Mouse (Mus musculus): Measurements from ENCODE around the gene Lmbr1l.
"Not testable (repeated sequence)": the region's sequence is repeated elsewhere in the genome, so short reads cannot be mapped to it uniquely, and the experiment has no call there.

Gene Lmbr1l

DNA sequence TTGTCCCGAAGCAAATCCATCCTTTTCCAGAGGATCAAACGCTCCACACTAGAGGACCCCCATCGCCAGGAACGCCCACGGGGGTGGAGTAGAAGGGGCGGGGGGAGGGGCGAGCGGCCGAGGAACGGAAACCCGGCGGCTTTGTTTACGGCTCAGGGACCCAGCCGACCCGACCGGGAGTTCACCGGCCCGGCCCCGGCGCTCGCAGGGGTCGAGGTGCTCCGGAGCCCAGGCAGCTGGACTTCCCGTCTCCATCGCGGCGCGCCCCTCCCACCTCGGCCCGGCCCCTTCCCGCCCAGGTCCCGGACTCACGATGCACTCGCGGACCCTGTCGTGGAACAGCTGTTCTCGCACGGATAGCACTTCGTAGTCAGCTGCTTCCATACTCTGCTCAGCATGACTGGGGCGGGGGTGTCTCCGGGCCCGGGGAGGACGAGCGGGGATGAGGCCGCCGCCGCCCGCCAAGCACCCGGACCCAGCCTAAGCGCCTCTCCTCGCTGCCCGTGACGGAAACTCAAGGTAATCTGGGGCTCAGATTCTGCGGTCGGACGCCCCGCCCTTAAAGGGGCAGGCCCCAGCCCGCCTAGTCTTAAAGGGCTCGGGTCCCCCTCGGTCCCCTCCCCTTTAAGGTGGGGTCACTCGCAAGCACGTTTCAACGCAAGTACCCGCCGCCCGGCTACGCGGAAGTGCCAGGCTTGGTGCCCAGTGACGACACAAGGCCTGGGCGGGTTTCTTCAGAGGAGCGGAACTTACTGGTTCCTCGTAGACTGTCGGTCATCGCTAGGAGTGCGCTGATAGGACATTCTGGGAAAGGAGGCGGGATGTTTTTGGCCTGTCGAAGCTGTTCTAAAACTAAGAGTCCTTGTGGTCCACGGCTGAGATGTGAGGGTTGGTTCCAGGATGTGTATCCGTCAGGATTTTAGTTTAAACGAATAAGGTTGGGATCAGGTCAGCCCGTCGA lies at the start of gene Lmbr1l:
TSS of gene Lmbr1l (minus strand) at position 694 of the 961 bp plus-strand sequence.
- ATAC-seq (ENCODE audit: insufficient number of reproducible peaks, low FRiP score, low TSS enrichment), result peak; percentile 99

DNA sequence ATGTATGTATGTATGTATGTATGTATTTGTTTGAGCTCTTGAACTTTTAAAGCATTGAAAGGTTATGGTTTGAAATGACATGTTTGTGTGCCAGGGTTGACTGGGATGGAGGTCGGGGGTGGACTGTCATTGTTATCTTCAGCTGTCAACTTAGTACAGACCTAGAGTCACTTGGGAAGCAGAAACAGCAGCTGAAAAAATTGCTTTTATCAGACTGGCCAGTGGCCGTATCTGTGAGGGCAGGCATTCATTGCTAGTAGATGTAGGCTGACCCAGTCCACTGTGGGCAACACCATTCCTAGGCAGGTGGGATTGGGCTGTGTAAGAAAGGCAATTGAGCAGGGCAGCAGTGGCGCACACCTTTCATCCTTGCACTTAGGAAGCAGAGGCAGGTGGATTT lies 41.5 kb upstream of the Lmbr1l start:
- ATAC-seq (ENCODE audit: insufficient number of reproducible peaks, low FRiP score, low TSS enrichment), result no peak

DNA sequence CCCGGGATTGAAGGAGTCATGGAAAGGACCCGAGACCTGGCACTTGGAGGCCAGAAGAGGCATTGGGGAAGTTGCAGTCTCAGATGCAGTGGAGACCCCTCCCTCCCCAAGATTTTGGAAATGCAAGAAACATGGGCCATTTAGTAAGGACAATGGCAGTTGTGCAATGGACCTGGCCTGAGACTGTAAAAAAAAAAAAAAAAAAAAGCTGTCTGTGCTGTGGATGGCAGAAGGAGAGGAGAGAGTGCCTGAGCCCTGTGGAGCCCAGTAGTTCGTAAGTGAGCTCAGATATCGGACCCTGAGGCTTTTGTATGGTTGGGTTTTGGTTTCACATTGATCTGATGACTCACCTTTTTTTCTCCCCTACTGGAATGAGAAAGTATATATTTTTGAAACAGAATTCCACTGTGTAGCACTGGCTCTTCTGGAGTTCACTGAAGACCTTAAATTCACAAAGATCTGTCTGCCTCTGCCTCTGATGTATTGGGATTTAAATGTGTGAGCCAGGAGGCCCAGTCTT lies 40.9 kb upstream of the Lmbr1l start:
- no peak for ATAC-seq (ENCODE audit: insufficient number of reproducible peaks, low FRiP score, low TSS enrichment)

DNA sequence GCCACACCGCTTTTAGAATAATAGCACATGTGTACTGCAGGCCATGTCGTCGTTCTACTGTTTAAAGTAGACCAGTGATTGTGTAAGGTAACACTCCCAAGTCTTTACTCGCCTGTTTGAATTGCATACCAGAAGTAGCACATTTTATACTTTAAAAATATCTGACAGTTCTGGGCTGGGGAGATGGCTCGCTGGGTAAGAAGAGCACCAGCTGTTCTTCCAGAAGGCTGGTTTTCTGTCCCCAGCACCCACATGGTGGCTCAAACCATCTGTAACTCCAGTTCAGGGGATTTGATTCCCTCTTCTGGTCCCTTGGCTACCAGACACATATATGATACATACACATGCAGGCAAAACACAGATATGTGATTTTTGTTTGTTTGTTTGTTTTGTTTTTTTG lies 39.4 kb upstream of the Lmbr1l start:
- ATAC-seq (ENCODE audit: insufficient number of reproducible peaks, low FRiP score, low TSS enrichment), result no peak

DNA sequence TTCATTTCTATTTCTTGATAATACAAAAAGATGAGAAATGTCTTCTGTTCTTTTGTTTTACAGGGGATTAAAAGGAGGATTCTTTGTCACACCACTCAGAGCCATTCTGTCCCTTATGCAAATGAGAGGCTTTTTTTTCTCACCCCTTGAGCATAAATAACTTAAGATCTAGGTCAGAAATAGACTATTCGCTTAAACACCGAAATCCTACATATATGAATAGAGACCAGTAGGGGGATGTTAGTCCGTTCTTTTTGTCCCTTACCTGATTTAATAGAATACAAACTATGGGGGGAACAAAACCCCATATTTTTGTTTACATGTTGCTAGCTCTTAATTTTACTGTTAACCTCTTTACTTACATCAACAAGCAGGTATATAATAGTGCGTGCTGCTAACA lies 38.0 kb upstream of the Lmbr1l start:
- ATAC-seq (ENCODE audit: insufficient number of reproducible peaks, low FRiP score, low TSS enrichment), result no peak

DNA sequence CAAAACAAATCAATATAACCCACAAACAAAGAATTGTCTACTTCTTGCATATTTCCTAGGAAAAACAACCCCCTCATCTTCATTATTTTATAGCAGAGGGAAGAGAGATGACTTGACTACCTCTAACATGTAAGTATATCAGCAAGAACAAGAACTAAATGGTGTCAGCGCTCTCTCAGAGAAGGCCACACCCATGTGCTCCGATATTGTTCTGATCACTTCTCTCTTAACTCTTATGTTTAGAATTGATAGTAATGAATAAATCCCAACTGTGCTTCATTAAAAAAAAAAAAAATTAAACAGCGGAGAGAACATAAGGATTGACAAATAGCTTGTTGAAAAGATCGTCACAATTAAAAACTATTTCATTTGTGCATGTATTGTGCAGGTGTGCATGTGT lies 37.3 kb upstream of the Lmbr1l start:
- no peak for ATAC-seq (ENCODE audit: insufficient number of reproducible peaks, low FRiP score, low TSS enrichment)

DNA sequence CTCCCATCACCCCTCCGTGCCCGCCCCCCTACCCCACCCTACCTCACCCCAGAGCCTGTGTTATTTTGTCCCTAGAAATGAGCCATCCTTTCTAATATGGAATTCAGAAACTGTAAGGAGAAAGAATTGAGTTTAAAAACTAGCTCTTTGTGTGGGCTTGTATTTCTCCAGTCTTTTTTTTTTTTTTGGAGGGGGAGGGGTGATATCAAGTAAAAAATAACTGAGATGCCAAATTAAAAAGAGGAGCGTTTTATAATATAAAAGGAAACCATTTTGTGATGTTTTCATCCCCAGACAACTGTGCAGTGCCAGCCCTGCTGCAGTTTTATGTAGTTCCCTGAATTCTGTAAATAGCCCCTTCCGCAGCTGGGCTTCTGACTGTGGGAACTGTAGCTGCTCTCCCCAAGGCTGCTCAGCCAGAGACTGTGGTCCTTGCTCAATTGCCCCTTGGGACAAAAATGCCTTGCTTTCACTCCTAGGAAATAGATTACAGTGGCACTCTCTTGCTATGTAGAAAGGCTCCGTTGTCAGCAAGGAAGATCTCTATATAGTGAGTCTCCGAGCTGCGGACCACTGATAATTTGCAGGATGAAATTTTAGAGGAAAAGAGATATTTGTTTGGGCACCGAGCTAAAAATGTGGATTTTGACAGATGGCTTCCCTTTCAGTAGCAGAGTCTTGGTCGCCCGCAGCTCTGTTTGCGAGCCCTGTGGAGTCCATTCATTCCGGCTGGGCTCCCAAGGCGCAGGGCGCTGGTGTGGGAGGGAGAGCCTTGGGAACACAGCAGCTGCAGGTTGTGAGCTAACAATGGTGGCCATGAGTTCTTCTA lies 36.6 kb upstream of the Lmbr1l start:
- ATAC-seq (ENCODE audit: insufficient number of reproducible peaks, low FRiP score, low TSS enrichment), result no peak

DNA sequence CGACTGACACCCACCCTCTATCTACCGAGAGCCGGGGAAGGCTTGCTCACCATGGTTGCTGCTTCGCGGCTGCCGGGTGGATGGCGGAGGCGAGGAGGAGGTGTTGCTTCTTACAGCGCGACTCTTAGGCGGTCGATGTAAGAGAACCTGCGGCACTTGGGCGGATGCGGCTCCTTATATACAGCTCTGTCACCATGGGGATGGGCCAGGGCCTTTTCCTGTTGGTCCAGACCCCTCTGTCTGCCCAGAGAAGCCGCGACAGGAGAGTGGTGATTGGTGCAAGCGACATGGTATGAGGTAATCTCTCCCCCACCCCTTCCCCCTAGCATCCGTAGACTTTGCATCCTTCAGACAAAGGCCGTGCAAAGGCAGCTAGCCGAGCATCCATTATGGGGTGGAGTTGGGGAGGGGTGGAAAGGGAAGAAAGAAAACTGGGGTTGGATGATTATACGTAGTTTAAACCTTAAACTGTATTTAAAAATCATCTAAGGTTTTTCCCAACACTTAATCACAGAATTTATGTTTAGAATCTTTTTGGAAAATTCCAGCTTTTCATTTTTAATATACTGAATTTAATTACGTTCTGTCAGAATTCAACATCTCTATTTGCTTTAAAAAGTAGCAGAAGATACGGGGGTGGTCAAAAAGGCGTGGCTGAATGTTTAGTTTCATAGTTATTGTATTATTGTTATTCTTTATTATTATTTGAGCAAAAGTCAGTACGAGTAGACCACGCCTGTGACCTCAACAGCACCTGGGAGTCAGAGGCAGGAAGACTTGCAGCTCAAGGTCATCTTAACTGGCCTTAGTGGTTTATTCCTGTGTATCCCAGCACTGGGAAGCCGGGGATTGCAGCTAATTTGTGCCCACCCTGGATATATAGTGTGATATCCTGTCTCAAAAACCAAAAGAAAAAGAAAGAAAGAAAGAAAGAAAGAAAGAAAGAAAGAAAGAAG lies 35.6 kb upstream of the Lmbr1l start, which contains the start of the genes Gm49450 and Tuba1a:
TSS of gene Gm49450 (minus strand) at position 151 of the 956 bp plus-strand sequence.
TSS of gene Tuba1a (minus strand) at position 303 of the 956 bp plus-strand sequence.
- peak; percentile 98 for ATAC-seq (ENCODE audit: insufficient number of reproducible peaks, low FRiP score, low TSS enrichment)

DNA sequence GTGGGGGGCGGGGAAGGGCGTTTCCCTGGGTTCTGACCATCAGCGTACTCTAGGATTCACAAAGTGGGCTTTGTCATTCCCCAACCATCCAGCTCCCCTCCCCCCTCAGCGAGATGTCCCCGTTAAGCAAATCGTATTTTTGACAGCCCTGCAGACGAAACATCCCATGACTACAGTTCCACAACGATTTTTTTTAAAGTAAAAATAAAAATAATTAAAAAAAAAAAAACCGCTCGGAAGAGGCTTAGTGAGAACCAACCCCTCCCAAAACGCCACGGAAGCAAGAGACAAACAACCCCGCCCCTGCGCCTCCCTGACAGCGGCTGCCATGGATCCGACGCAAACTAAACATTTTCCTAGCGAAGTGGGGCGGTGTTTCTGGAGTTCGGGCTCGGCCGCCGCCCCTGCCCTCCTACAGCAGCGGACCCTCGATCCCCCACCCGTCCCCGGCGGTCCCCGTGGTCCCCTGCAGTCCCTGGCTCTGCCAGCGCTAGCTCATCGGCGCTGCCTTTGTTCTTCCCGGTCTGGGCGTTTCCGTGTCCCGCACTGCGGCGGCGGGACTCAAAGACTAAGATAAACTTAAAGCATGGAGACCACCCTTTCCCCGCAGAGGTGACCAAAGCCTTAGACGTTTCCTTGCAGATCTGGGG lies 34.8 kb upstream of the Lmbr1l start:
- ATAC-seq (ENCODE audit: insufficient number of reproducible peaks, low FRiP score, low TSS enrichment), result peak; percentile 43; the same call in 1 of the 2 replicates

DNA sequence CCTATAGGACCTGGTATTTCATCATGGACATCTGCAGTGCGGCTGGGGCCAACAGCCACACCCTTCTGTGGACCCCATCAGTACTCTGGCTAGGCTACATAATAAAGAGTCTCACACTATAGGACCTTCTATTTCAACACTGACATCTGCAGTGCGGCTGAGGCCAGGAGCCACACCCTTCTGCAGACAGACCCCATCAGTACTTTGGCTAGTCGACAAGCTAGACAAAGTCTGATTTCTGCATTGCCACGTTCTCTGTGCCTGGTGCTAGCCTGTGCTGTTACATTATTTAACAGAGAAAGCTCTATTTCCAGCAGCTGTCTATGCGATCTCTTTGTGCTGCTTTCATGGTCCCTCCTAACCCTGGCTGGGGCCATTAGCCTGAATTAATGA lies 34.0 kb upstream of the Lmbr1l start:
- ATAC-seq (ENCODE audit: insufficient number of reproducible peaks, low FRiP score, low TSS enrichment), result no peak

DNA sequence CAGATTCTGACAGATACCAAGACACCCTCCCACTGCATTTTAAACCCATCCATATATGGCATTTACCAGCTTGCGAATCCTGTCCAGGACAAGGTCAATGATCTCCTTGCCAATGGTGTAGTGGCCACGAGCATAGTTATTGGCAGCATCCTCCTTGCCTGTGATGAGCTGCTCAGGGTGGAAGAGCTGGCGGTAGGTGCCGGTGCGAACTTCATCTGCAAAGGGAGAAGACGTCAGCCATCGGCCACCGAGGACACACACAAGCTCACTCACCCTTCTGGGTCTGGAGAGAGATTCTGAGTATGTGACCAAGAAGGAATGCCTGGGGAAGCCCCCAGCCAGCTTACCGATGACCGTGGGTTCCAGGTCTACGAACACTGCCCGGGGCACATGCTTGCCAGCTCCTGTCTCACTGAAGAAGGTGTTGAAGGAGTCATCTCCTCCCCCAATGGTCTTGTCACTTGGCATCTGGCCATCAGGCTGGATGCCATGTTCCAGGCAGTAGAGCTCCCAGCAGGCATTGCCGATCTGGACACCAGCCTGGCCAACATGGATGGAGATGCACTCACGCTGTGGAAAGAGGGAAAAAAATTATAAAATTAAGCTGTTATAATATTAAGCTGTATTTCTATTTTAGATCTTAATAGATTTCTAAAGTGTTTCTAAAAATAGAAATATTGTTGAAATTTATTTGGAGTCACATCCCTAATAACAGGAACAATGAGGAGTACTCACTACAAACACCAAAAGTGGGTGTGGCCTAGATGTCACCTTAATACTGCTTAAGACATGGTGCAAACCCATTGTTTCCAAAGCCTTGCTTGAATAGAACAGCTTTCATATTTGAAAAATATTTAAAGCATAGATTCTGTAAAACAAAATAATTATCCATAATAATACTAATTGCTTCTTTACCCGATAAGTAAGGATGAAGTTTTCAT lies 33.4 kb upstream of the Lmbr1l start:
- ATAC-seq (ENCODE audit: insufficient number of reproducible peaks, low FRiP score, low TSS enrichment), result not testable (repeated sequence)

DNA sequence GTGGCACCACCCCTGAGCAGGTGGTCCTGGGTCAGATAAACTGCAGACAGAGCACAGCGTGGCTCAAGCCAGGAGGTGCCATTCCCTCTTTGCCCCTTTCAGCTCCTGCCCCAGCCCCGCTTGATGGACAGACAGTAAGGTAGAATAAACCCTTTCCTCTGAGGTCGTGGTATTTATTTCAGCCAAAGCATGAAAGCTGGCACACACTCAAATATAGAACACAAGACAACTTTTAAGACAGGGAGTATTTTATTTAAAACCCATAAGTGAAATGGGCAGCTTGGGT lies 31.5 kb upstream of the Lmbr1l start:
- ATAC-seq (ENCODE audit: insufficient number of reproducible peaks, low FRiP score, low TSS enrichment), result no peak

DNA sequence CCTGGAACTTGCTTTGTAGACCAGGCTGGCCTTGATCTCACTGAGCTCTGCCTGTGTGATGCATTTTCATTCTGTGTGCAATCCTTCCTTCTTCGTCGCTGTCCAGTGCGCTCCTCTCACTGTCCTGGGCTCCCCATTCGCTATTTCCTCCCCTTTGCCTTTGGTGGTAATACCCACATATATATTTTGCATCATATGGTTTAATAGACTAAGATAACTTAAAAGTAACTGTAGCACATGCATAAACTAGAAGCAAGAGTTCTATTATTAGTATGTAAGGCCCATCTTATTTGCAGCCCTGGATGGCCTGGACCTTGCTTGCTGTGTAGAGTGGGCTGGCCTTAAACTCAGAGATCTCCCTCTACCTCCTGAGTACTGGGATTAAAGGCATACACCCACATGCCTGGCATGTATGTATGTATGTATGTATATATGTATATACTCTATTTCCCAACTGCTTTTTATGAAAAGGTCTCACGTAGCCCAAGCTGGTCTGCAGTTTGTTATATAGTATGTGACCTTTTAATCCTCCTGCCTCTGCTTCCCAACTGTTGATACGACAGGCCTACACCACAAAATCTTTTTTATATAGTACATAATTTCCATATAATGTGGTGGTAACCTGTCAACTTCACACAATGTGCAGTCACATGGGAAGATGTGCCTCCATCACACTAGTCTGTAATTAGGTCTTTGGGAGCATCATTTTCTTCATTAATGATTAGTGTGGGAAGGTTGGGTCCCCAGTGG lies 31.0 kb upstream of the Lmbr1l start:
- ATAC-seq (ENCODE audit: insufficient number of reproducible peaks, low FRiP score, low TSS enrichment), result no peak

DNA sequence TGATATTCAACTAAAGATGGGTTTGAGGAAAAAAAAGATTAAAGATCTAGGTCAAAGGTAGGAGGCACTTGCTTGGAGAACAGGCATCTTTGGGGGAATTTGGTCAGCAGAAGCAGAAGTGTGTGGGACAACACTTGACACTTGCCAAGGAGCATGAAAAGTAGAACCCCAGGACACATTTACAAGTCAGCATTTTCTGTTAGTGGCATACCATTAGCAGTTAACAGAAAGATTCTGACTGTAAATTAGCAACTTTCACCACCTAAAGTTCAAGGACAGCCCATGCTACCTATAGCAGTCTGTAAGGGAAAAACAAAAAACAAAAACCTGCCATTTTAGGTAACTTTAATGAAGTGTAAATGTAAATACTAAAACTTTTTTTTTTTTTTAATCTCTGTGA lies 30.4 kb upstream of the Lmbr1l start:
- no peak for ATAC-seq (ENCODE audit: insufficient number of reproducible peaks, low FRiP score, low TSS enrichment)

DNA sequence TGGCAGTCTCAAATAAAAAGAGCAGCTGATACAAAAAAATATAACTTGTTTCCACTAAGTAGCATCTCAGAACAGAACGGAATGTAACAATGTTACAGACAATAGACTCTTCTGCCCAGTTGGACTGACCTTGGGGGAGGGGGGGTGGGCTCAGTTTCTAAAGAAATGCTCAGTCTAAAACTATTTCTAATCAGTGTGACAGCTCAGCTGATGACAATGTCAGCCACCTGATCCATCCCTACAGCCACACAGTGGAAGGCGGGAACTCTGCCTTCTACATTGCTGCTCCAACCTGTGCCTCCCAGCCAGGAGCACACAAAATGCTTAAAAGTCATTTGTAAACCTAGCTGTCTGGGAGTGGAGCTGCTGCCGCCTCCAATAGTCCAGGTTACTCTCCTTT lies 29.9 kb upstream of the Lmbr1l start:
- ATAC-seq (ENCODE audit: insufficient number of reproducible peaks, low FRiP score, low TSS enrichment), result no peak

DNA sequence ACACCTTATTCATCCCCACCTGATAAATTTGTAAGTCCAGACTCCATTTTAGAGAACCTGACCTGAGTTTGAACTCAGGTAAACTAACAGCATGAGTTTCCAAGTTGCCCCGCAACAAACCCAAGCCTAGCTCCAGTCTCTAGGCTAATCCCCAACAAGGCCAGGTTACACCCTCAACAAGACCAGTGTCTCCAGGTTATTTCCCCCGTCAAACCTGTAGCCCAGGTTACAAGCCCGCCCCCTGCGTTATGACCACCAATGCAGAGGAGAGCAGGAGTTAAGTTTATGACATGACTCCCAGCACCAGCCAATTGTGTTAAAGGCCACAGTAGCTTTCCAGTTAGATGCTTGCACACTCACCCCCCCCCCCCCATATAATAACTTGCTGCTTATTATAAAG lies 25.1 kb upstream of the Lmbr1l start:
- no peak for ATAC-seq (ENCODE audit: insufficient number of reproducible peaks, low FRiP score, low TSS enrichment)

DNA sequence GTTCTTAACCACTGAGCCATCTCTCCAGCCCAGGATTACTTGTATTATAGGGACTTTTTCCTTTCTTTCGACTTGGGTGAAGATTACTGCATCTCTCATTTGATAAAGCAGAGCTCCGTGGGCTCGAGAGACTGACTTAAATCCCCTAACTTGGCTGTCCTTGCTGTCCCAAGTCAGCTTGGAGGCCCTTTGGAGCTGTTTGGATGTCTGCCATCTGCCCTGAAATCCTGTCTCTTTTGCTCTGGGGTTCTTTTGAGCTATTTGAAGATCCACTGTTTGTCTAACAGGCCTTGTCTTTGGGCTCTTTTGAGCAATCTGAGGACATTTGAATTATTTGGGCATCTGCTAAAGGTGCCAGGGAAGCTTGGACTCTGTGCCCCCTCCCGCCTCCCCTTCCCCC lies 24.1 kb upstream of the Lmbr1l start:
- ATAC-seq (ENCODE audit: insufficient number of reproducible peaks, low FRiP score, low TSS enrichment), result no peak

DNA sequence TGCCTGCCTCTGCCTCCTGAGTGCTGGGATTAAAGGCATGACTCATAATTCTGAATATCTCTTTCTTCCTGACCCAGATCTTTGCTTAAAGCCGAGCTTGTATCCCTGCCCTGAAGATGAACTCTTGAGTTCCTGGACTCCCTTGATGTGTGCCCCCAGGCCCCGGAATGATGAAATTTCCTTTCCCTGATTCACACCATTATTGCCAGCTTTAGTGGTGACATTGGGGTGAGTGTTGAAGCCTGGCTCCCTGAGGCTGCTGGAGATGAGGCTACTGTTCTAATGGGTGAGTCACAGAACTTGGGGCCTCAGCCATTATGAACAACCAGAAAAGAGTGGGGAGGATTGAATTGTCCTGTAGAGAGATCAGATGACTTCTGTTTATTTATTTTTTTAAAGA lies 23.5 kb upstream of the Lmbr1l start:
- ATAC-seq (ENCODE audit: insufficient number of reproducible peaks, low FRiP score, low TSS enrichment), result no peak
